Mouse (Mus musculus) G1E (cell line): ENCODE measurements at regions not wholly inside any gene's neighbourhood (a gene's known extent, or its start where the extent isn't known, plus 50 kb on each side); places are given as distances from the start of the nearest gene placed in this dataset.

Experiments
- ATAC-seq: 2 replicates; pipeline ENCODE4 v1.8.0; 2016; ENCODE audit warnings: mild to moderate bottlenecking; ENCODE audit not compliant: insufficient number of reproducible peaks, poor library complexity, low FRiP score, severe bottlenecking; ENCODE audit errors: extremely low read depth
- DNase-seq: peaks from one replicate; pipeline ENCODE4 v3.0.0; 2012; ENCODE audit warnings: low spot score
- H3K27me3 ChIP-seq: 2 replicates; pipeline ENCODE4 v1.6.1; 2012; ENCODE audit warnings: mild to moderate bottlenecking, low read length, inconsistent platforms; ENCODE audit not compliant: insufficient read depth
- H3K36me3 ChIP-seq: replicated peaks from 2 replicates; pipeline ENCODE3; 2012; ENCODE audit warnings: mild to moderate bottlenecking, inconsistent platforms
- H3K4me1 ChIP-seq: 2 replicates; pipeline ENCODE4 v1.6.1; 2012; ENCODE audit warnings: low read depth, low read length, inconsistent platforms, mixed read lengths; ENCODE audit not compliant: insufficient read depth
- H3K4me3 ChIP-seq: 2 replicates; pipeline ENCODE4 v1.5.1; 2012; ENCODE audit warnings: low read depth, mild to moderate bottlenecking, inconsistent platforms, low read length, moderate library complexity, mixed read lengths
- H3K9me3 ChIP-seq: replicated peaks from 2 replicates; pipeline ENCODE4 v1.6.1; 2012; ENCODE audit warnings: inconsistent platforms
- CTCF ChIP-seq: IDR thresholded peaks from 2 replicates; pipeline ENCODE4 v1.5.1; 2012; ENCODE audit warnings: low read depth, low read length, inconsistent platforms, mixed read lengths
- GATA1 ChIP-seq: IDR thresholded peaks from 2 replicates; pipeline ENCODE4 v1.6.1; 2012; ENCODE audit warnings: borderline replicate concordance, low read length, inconsistent platforms, mixed read lengths
- GATA2 ChIP-seq: IDR thresholded peaks from 2 replicates; pipeline ENCODE4 v1.6.1; 2012; ENCODE audit warnings: low read depth, low read length, inconsistent platforms, borderline replicate concordance
- POLR2AphosphoS5 ChIP-seq: IDR thresholded peaks from 2 replicates; pipeline ENCODE4 v1.6.1; 2012; ENCODE audit warnings: low read depth, low read length, inconsistent platforms; ENCODE audit not compliant: insufficient replicate concordance
- TAL1 ChIP-seq: conservative IDR thresholded peaks from 2 replicates; pipeline ENCODE4 v1.6.1; 2012; ENCODE audit warnings: low read depth, low read length, inconsistent platforms, mixed read lengths

GRCm38 (mm10) chr12:46040626-46041025 is 778.1 kb downstream of the Nova1 start:
- H3K9me3 ChIP-seq = no peaks in the 10 kb centered on the region
- TF ChIP-seq GATA2 (no peak), POLR2AphosphoS5 (no peak), TAL1 (no peak), GATA1 (no peak), CTCF (no peak)
- DNase-seq (no peak), ATAC-seq (no peak)
- H3K36me3 ChIP-seq = no peaks in the 10 kb centered on the region
- no peak overlapping the region for H3K4me3 ChIP-seq
- H3K27me3 ChIP-seq = no peaks in the 10 kb centered on the region
- no peaks in the 10 kb centered on the region for H3K4me1 ChIP-seq

GRCm38 (mm10) chr12:46040216-46040615 is 778.5 kb downstream of the Nova1 start:
- H3K27me3 ChIP-seq = no peaks in the 10 kb centered on the region
- ATAC-seq (no peak), DNase-seq (no peak)
- no peaks in the 10 kb centered on the region for H3K4me1 ChIP-seq
- TF ChIP-seq TAL1 (no peak), GATA2 (no peak), GATA1 (no peak), POLR2AphosphoS5 (no peak), CTCF (no peak)
- no peaks in the 10 kb centered on the region for H3K36me3 ChIP-seq
- no peaks in the 10 kb centered on the region for H3K9me3 ChIP-seq
- H3K4me3 ChIP-seq = no peak overlapping the region

GRCm38 (mm10) chr12:46036540-46037094 is 782.1 kb downstream of the Nova1 start:
- H3K4me3 ChIP-seq = no peak overlapping the region
- no peaks in the 10 kb centered on the region for H3K27me3 ChIP-seq
- H3K36me3 ChIP-seq = no peaks in the 10 kb centered on the region
- no peaks in the 10 kb centered on the region for H3K9me3 ChIP-seq
- DNase-seq (no peak), ATAC-seq (no peak)
- no peaks in the 10 kb centered on the region for H3K4me1 ChIP-seq
- TF ChIP-seq GATA2 (no peak), TAL1 (no peak), CTCF (no peak)

- ATAC-seq (no peak), DNase-seq (no peak)
- Histone ChIP-seq H3K4me1 (no peaks in the 10 kb centered on the region), H3K36me3 (no peaks in the 10 kb centered on the region), H3K27me3 (peaks cover 7% of the 10 kb centered on the region; the same call in 1 of the 2 replicates), H3K4me3 (no peak overlapping the region), H3K9me3 (no peaks in the 10 kb centered on the region)
- TF ChIP-seq GATA1 (no peak), POLR2AphosphoS5 (no peak), GATA2 (no peak), TAL1 (no peak), CTCF (no peak)
Measured at GRCm38 (mm10) chr12:46025266-46025665, 793.5 kb downstream of the Nova1 start.

- ATAC-seq = no peak
- Histone ChIP-seq H3K9me3 (no peaks in the 10 kb centered on the region), H3K27me3 (peaks cover 7% of the 10 kb centered on the region; the same call in 1 of the 2 replicates), H3K36me3 (no peaks in the 10 kb centered on the region), H3K4me1 (no peaks in the 10 kb centered on the region), H3K4me3 (no peak overlapping the region)
- TF ChIP-seq CTCF = no peak
- TF ChIP-seq GATA2 = no peak
- TF ChIP-seq TAL1 = no peak
- no peak for TF ChIP-seq POLR2AphosphoS5
- no peak for TF ChIP-seq GATA1
- DNase-seq = no peak
Measured at GRCm38 (mm10) chr12:46021546-46021910, 797.2 kb downstream of the Nova1 start.

- TF ChIP-seq TAL1 (no peak), CTCF (no peak), GATA1 (no peak), POLR2AphosphoS5 (no peak), GATA2 (no peak)
- no peak for ATAC-seq
- Histone ChIP-seq H3K9me3 (no peaks in the 10 kb centered on the region), H3K36me3 (no peaks in the 10 kb centered on the region), H3K4me3 (no peak overlapping the region), H3K27me3 (peaks cover 7% of the 10 kb centered on the region; the same call in 1 of the 2 replicates), H3K4me1 (no peaks in the 10 kb centered on the region)
- no peak for DNase-seq
Measured at GRCm38 (mm10) chr12:46020835-46021545, 797.7 kb downstream of the Nova1 start.

GRCm38 (mm10) chr12:45977691-45978414 is 840.9 kb downstream of the Nova1 start:
- Histone ChIP-seq H3K4me1 (peaks cover 3% of the 10 kb centered on the region), H3K4me3 (no peak overlapping the region)
- TF ChIP-seq GATA1 = no peak
- TF ChIP-seq POLR2AphosphoS5 = no peak
- TF ChIP-seq GATA2 = no peak
- no peak for TF ChIP-seq TAL1
- no peak for TF ChIP-seq CTCF

More at GRCm38 (mm10) chr12:45977691-45978414, 840.9 kb downstream of the Nova1 start:
- no peaks in the 10 kb centered on the region for H3K27me3 ChIP-seq
- H3K36me3 ChIP-seq = no peaks in the 10 kb centered on the region
- H3K9me3 ChIP-seq = no peaks in the 10 kb centered on the region
- ATAC-seq (no peak), DNase-seq (no peak)
